Mouse (Mus musculus) kidney, embryonic 15.5 days (tissue): ENCODE results near the gene Loxl4. TPM values are rescaled to one million over a fixed set of nuclear protein-coding genes. Genes with fewer than 3 reads are reported as not detected.

Source experiments
- ATAC-seq: fragments of 200-750 bp; cut with Nextera tagmentation; replicated peaks from 2 replicates; pipeline ENCODE4 v1.8.0; 2017; ENCODE audit warnings: moderate TSS enrichment; ENCODE audit not compliant: low FRiP score
- H3K27ac ChIP-seq: fragments of 300-500 bp; sonication (generic); 2 replicates; pipeline ENCODE4 v1.5.1; 2015; ENCODE audit warnings: mild to moderate bottlenecking, inconsistent platforms
- H3K27me3 ChIP-seq: fragments of 300-500 bp; sonication (generic); 2 replicates; pipeline ENCODE4 v1.6.1; 2015; ENCODE audit warnings: inconsistent platforms
- H3K36me3 ChIP-seq: fragments of 300-500 bp; sonication (generic); 2 replicates; pipeline ENCODE4 v1.6.1; 2015; ENCODE audit warnings: inconsistent platforms
- H3K4me1 ChIP-seq: fragments of 300-500 bp; sonication (generic); 2 replicates; pipeline ENCODE4 v1.6.1; 2015; ENCODE audit warnings: inconsistent platforms
- H3K4me2 ChIP-seq: fragments of 300-500 bp; sonication (generic); 2 replicates; pipeline ENCODE4 v1.6.1; 2015; ENCODE audit warnings: moderate library complexity, mild to moderate bottlenecking, inconsistent platforms
- H3K4me3 ChIP-seq: fragments of 300-500 bp; sonication (generic); replicated peaks from 2 replicates; pipeline ENCODE4 v1.5.1; 2015; ENCODE audit warnings: mild to moderate bottlenecking, inconsistent platforms
- H3K9ac ChIP-seq: fragments of 300-500 bp; sonication (generic); 2 replicates; pipeline ENCODE4 v1.6.1; 2015; ENCODE audit warnings: mild to moderate bottlenecking, inconsistent platforms
- H3K9me3 ChIP-seq: fragments of 300-500 bp; sonication (generic); replicated peaks from 2 replicates; pipeline ENCODE4 v1.6.1; 2016; ENCODE audit warnings: inconsistent platforms
- WGBS: fragments of 180-500 bp; shearing (Covaris S2); methylation state at CpG from one replicate; pipeline ENCODE4 v1.1.7; 2015; ENCODE audit warnings: mixed read lengths; 5-methylcytosine and 5-hydroxymethylcytosine counted together
- polyA plus RNA-seq: library from polyadenylated mRNA; unstranded; fragments of >200 nt; fragmentation: Nextera tagmentation; extraction: Ambion mirVana; gene quantifications from 2 replicates; pipeline ENCODE4 v1.2.1, GENCODE M21; 2015

The Loxl4 gene
- polyA plus RNA-seq, 1 experiment from 2014 or later, result 1.8 TPM

DNA sequence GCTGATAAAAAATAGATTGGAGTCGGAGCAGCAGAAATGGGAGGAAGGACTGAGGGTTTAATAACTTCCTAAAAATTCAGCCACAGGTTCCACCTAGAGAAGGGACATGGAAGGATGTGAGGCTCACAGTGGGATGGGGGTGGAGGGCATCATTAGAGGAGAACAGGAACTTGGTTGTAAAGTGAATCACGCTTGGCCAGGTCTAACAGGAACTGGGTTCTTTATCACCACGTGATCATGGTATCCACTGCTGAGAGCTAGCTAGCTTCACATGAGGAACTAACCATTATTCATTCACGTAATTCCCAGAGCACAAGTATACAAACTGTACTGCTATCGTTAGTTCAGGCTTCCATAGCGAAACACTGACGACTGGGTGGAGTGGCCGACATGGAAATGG lies 26.9 kb upstream of the Loxl4 start:
- no peak overlapping the region for H3K4me3 ChIP-seq
- no peaks in the 10 kb centered on the region for H3K9me3 ChIP-seq
- H3K4me1 ChIP-seq, result peaks cover 16% of the 10 kb centered on the region
- H3K9ac ChIP-seq, result no peak overlapping the region
- H3K27ac ChIP-seq, result peak overlapping the region; percentile 62; the same call in 1 of the 2 replicates
- 46% methylated on average over 8 of the region's 8 CpGs for WGBS
- no peak overlapping the region for H3K4me2 ChIP-seq
- H3K36me3 ChIP-seq, result no peaks in the 10 kb centered on the region
- no peaks in the 10 kb centered on the region for H3K27me3 ChIP-seq
- ATAC-seq, result no peak

- Histone ChIP-seq H3K27ac (peak overlapping the region; percentile 62), H3K36me3 (no peaks in the 10 kb centered on the region), H3K9ac (no peak overlapping the region), H3K4me3 (no peak overlapping the region), H3K9me3 (no peaks in the 10 kb centered on the region), H3K4me2 (no peak overlapping the region), H3K27me3 (no peaks in the 10 kb centered on the region), H3K4me1 (peaks cover 16% of the 10 kb centered on the region)
- 8% methylated on average over 8 of the region's 8 CpGs for WGBS
- peak; percentile 43; the same call in 1 of the 2 replicates for ATAC-seq
Measured at GRCm38 (mm10) chr19:42638604-42639481, 26.2 kb upstream of the Loxl4 start.

- no peak for ATAC-seq
- Histone ChIP-seq H3K4me3 (no peak overlapping the region), H3K9me3 (no peaks in the 10 kb centered on the region), H3K4me1 (peaks cover 24% of the 10 kb centered on the region), H3K27me3 (no peaks in the 10 kb centered on the region), H3K36me3 (no peaks in the 10 kb centered on the region), H3K4me2 (no peak overlapping the region), H3K27ac (no peak overlapping the region), H3K9ac (no peak overlapping the region)
- WGBS, result 47% methylated on average over 11 of the region's 11 CpGs
Measured at GRCm38 (mm10) chr19:42636631-42637030, 24.0 kb upstream of the Loxl4 start.

DNA sequence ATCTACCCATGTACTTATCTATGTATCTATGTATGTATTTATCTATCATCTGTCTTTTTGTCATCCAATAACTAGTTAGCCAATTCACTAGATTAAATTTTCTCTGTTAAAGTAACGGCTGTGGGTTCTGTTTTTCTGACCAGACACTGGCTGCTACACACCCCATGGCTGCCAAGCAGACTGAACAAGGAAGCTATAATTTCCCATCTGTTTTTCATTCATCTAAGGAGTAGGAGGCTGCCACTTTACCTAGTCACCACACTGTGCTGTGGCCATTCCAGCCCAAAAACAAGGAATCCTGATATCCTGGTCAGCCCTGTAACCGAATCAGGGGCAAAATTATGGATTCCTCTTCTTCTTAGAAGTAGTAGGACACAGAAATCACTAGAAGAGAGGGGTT lies 21.0 kb upstream of the Loxl4 start:
- Histone ChIP-seq H3K36me3 (no peaks in the 10 kb centered on the region), H3K9me3 (no peaks in the 10 kb centered on the region), H3K4me1 (peaks cover 21% of the 10 kb centered on the region), H3K27me3 (no peaks in the 10 kb centered on the region), H3K4me3 (no peak overlapping the region), H3K27ac (no peak overlapping the region), H3K9ac (no peak overlapping the region), H3K4me2 (no peak overlapping the region)
- no peak for ATAC-seq
- 82% methylated on average over 2 of the region's 2 CpGs for WGBS

DNA sequence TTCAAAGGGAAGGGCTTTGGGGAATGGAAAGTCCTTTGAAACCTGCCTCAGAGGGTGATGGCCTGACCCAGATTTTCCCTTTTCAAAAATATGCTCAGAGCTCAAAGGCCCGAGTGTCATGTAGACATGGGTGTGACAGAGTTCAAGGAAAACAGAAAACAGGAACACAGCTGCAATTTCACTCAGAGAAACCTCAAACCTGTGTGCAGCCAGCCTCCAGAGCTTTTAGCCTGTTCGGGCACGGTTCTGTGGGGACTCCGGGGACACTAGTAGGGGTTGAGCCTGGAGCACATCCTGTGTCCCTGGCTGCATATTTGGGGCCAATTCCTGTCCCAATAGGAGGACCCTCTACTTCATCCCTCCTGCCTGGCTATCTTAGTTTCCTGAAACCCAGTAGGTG lies 19.7 kb upstream of the Loxl4 start:
- 53% methylated on average over 4 of the region's 4 CpGs for WGBS
- Histone ChIP-seq H3K9ac (no peak overlapping the region), H3K4me2 (no peak overlapping the region)

GRCm38 (mm10) chr19:42631541-42631961 lies 18.9 kb upstream of the Loxl4 start:
- ATAC-seq, result peak; percentile 66; the same call in 1 of the 2 replicates
- 2% methylated on average over 8 of the region's 8 CpGs for WGBS
- Histone ChIP-seq H3K4me3 (peak overlapping the region; percentile 3; the same call in 1 of the 2 replicates), H3K9me3 (no peaks in the 10 kb centered on the region), H3K4me1 (peaks cover 18% of the 10 kb centered on the region), H3K36me3 (no peaks in the 10 kb centered on the region), H3K27ac (peak overlapping the region; percentile 66), H3K4me2 (peak overlapping the region; percentile 52), H3K9ac (no peak overlapping the region), H3K27me3 (no peaks in the 10 kb centered on the region)

More for the DNA sequence above, 19.7 kb upstream of the Loxl4 start:
- Histone ChIP-seq H3K27me3 (no peaks in the 10 kb centered on the region), H3K4me3 (no peak overlapping the region), H3K36me3 (no peaks in the 10 kb centered on the region), H3K27ac (0 out of 2 replicates have a peak overlapping the region, but pooled peaks have one; percentile 14), H3K4me1 (peaks cover 18% of the 10 kb centered on the region), H3K9me3 (no peaks in the 10 kb centered on the region)
- no peak for ATAC-seq

DNA sequence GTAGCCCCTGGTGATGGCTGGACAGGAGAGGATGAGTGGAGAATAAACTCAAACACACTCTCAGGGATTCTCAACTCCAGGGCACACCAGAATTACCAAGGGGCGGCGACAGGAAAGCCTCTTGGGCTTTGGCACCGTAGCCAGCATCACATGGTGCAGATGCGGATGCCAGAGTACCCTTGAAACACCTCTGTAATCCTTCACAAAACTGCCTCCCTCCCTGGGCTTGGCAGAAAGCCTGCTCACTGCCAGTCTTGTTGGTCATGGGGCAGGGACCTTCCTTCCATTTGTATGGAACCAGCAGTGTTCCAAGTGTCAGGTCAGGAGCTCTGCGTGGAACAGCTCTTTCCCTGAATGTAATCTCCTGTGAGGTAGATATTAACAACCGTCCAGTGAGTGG lies 15.5 kb upstream of the Loxl4 start:
- Histone ChIP-seq H3K27ac (no peak overlapping the region), H3K27me3 (no peaks in the 10 kb centered on the region), H3K4me1 (peaks cover 18% of the 10 kb centered on the region), H3K9me3 (no peaks in the 10 kb centered on the region), H3K4me3 (no peak overlapping the region), H3K9ac (no peak overlapping the region), H3K36me3 (no peaks in the 10 kb centered on the region), H3K4me2 (no peak overlapping the region)
- no peak for ATAC-seq
- WGBS, result 89% methylated on average over 6 of the region's 6 CpGs

- no peak for ATAC-seq
- H3K4me3 ChIP-seq, result no peak overlapping the region
- 0 out of 2 replicates have a peak overlapping the region, but pooled peaks have one; percentile 81 for H3K4me2 ChIP-seq
- WGBS, result 75% methylated on average over 7 of the region's 7 CpGs
- H3K4me1 ChIP-seq, result peaks cover 23% of the 10 kb centered on the region
- H3K9me3 ChIP-seq, result no peaks in the 10 kb centered on the region
- H3K27me3 ChIP-seq, result peaks cover 19% of the 10 kb centered on the region
- no peaks in the 10 kb centered on the region for H3K36me3 ChIP-seq
- H3K9ac ChIP-seq, result 0 out of 2 replicates have a peak overlapping the region, but pooled peaks have one; percentile 31
- H3K27ac ChIP-seq, result no peak overlapping the region
Measured at GRCm38 (mm10) chr19:42613647-42614225, 1.1 kb upstream of the Loxl4 start.

DNA sequence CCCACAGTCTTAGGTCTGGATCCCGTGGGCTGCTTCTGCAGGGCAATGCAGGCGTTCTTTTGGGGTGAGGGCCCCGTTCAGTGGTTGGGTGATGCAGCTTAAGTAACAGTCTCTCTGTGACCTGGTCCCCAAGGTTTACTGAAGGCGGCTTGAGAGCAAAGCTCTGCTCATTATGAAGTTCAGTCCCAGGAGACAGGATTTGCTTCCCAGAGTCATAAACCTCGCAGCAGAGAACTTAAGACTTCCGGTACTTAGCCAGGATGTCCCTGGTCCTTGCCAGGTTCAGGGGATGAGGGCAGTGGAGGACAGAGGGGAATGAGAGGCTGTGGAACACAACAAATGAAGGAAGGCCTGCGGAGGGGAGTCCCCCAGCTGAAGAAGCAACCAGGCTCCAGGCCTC lies 503 bp upstream of the Loxl4 start:
- Histone ChIP-seq H3K4me3 (peak overlapping the region; percentile 46), H3K9ac (0 out of 2 replicates have a peak overlapping the region, but pooled peaks have one; percentile 31)

DNA sequence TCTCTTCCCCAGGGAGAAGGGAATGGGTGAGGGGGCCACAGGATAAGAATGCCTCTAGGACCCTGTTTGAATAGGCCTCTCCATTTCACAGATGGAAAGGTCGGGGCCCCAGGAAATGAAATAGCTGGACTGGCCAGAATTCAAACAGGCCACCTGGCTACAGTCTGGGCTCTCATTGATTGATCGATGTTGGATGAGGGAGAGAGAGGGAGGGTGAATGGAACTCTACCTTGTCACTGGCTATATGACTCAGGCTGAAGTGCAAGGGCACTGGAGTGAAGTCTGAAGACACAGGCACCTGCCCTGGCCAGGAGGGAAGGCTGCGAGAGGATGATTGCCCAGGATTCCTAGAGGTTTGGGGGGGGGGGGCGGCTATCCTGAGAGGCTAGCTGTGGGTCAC lies 867 bp downstream of the Loxl4 start:
- Histone ChIP-seq H3K36me3 (no peaks in the 10 kb centered on the region), H3K9ac (no peak overlapping the region), H3K9me3 (no peaks in the 10 kb centered on the region), H3K4me3 (no peak overlapping the region), H3K27me3 (peaks cover 19% of the 10 kb centered on the region), H3K4me1 (peaks cover 23% of the 10 kb centered on the region), H3K4me2 (peak overlapping the region; percentile 81; the same call in 1 of the 2 replicates), H3K27ac (no peak overlapping the region)
- ATAC-seq, result no peak
- WGBS, result 73% methylated on average over 4 of the region's 4 CpGs

More for the DNA sequence above, 503 bp upstream of the Loxl4 start:
- 15% methylated on average over 7 of the region's 7 CpGs for WGBS
- Histone ChIP-seq H3K9me3 (no peaks in the 10 kb centered on the region), H3K4me1 (peaks cover 23% of the 10 kb centered on the region), H3K4me2 (peak overlapping the region; percentile 81), H3K27ac (no peak overlapping the region), H3K27me3 (peaks cover 19% of the 10 kb centered on the region), H3K36me3 (no peaks in the 10 kb centered on the region)
- no peak for ATAC-seq

GRCm38 (mm10) chr19:42609716-42610115 lies 2.9 kb downstream of the Loxl4 start:
- no peak overlapping the region for H3K4me3 ChIP-seq
- 87% methylated on average over 3 of the region's 3 CpGs for WGBS
- H3K4me1 ChIP-seq, result peaks cover 23% of the 10 kb centered on the region
- H3K4me2 ChIP-seq, result no peak overlapping the region
- H3K9me3 ChIP-seq, result no peaks in the 10 kb centered on the region
- H3K27ac ChIP-seq, result no peak overlapping the region
- ATAC-seq, result no peak
- no peaks in the 10 kb centered on the region for H3K36me3 ChIP-seq
- H3K27me3 ChIP-seq, result peaks cover 19% of the 10 kb centered on the region
- no peak overlapping the region for H3K9ac ChIP-seq

DNA sequence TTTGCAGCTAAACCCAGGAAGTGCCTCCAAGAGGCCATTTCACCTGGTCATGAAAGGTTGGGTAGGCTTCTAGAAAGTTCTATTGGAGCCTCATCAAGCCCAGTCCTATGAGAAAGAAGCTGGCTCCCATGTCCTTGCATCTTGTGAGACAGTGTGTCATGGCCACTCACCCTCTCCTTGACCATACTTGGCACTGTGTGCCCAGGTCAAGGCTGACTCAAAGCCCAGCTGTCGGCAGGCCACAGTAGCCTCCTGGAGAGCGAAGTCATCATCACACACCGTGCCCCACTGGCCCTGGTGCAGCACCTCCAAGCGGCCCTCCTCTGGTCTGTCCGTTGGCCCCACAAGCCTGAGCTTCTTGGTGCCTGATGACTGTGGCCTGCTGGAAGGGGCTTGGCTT lies 4.5 kb downstream of the Loxl4 start:
- H3K9ac ChIP-seq, result no peak overlapping the region
- H3K27ac ChIP-seq, result no peak overlapping the region
- 93% methylated on average over 5 of the region's 5 CpGs for WGBS
- H3K36me3 ChIP-seq, result no peaks in the 10 kb centered on the region
- ATAC-seq, result no peak
- H3K9me3 ChIP-seq, result no peaks in the 10 kb centered on the region
- peaks cover 12% of the 10 kb centered on the region for H3K4me1 ChIP-seq
- H3K4me3 ChIP-seq, result no peak overlapping the region
- no peak overlapping the region for H3K4me2 ChIP-seq
- peaks cover 7% of the 10 kb centered on the region; the same call in 1 of the 2 replicates for H3K27me3 ChIP-seq
